Mouse (Mus musculus) layer of hippocampus, adult 18-20 months (tissue): ENCODE results near the gene Nisch. TPM values are rescaled to one million over a fixed set of nuclear protein-coding genes. Genes with fewer than 3 reads are reported as not detected.
A peak's percentile ranks its signal among the peaks of the same experiment; 100 is the strongest.

Source experiments
- DNase-seq, 2 experiments: peaks; one replicate each; pipeline ENCODE4 v3.0.0; 2022; ENCODE audit warnings: low spot score in 2 of 2
- total RNA-seq, 2 experiments: library from RNA; stranded (reverse); gene quantifications; 2 replicates each; pipeline ENCODE4 v1.2.3; 2021

The Nisch gene
- total RNA-seq, 2 experiments from 2014 or later: 434 to 437 TPM

GRCm38 (mm10) chr14:31131272-31131821 lies 85.4 kb downstream of the Nisch start:
- DNase-seq: no peak

- DNase-seq: peak in 1 of 2 experiments; percentile 60
These were observed 86.2 kb downstream of the Nisch start, which contains the start of gene Nt5dc2 for GRCm38 (mm10) chr14:31130236-31131220. Nt5dc2 (plus strand) TSS chr14:31131053.

GRCm38 (mm10) chr14:31129326-31130235 lies 87.2 kb downstream of the Nisch start:
- DNase-seq: peak in 1 of 2 experiments; percentile 23

- peak; percentile 94 to 98 for DNase-seq
These were observed 87.9 kb downstream of the Nisch start, which contains the start of gene Smim4 for GRCm38 (mm10) chr14:31128826-31129219. Smim4 (minus strand) TSS chr14:31128956.

GRCm38 (mm10) chr14:31128101-31128825 lies 88.5 kb downstream of the Nisch start:
- no peak for DNase-seq

GRCm38 (mm10) chr14:31126826-31127225 lies 89.9 kb downstream of the Nisch start:
- no peak for DNase-seq

- DNase-seq: no peak
These were observed 91.4 kb downstream of the Nisch start for GRCm38 (mm10) chr14:31125106-31126075.

Other genes starting within 250 kb of the Nisch start
- 10 to 100 TPM; 38.4 to 39.4 TPM for gene Glt8d1, start 215.5 kb downstream of the Nisch start, total RNA-seq
- gene Spcs1, start 215.3 kb downstream of the Nisch start, total RNA-seq: 100 to 1,000 TPM; 149 to 170 TPM
- gene Pbrm1, start 197.8 kb downstream of the Nisch start, total RNA-seq: 10 to 100 TPM; 52.0 to 56.4 TPM
- gene Gnl3, start 197.8 kb downstream of the Nisch start, total RNA-seq: 10 to 100 TPM; 42.6 to 45.7 TPM
- 10 to 100 TPM; 26.9 to 30.3 TPM for gene Smim4, start 88.0 kb downstream of the Nisch start, total RNA-seq
- gene Nt5dc2, start 85.9 kb downstream of the Nisch start, total RNA-seq: 10 to 100 TPM; 11.0 to 11.5 TPM
- 10 to 100 TPM; 15.6 to 16.2 TPM for gene Stab1, start 48.3 kb downstream of the Nisch start, total RNA-seq
- 1 to 10 TPM; 2.0 to 3.5 TPM for gene Tnnc1, start 8.6 kb downstream of the Nisch start, total RNA-seq
- gene Sema3g, start 914 bp upstream of the Nisch start, total RNA-seq: 1 to 10 TPM; 5.2 to 5.7 TPM
- gene Phf7, start 34.4 kb upstream of the Nisch start, total RNA-seq: 1 to 10 TPM; 3.7 to 3.8 TPM
- 100 to 1,000 TPM; 137 to 140 TPM for gene Bap1, start 34.5 kb upstream of the Nisch start, total RNA-seq
- 1 to 10 TPM; 3.7 to 4.9 TPM for gene Dnah1, start 107.0 kb upstream of the Nisch start, total RNA-seq
- 10 to 100 TPM; 37.6 to 41.5 TPM for gene Capn7, start 119.7 kb upstream of the Nisch start, total RNA-seq
- 100 to 1,000 TPM; 158 to 165 TPM for gene Sh3bp5, start 219.1 kb upstream of the Nisch start, total RNA-seq